Mouse (Mus musculus): ENCODE measurements around the gene Sncg. TPM values are rescaled to one million over a fixed set of nuclear protein-coding genes. Genes with fewer than 3 reads are reported as not detected.

Gene Sncg
- polyA plus RNA-seq, 1 experiment from 2014 or later: 1.7 TPM

DNA sequence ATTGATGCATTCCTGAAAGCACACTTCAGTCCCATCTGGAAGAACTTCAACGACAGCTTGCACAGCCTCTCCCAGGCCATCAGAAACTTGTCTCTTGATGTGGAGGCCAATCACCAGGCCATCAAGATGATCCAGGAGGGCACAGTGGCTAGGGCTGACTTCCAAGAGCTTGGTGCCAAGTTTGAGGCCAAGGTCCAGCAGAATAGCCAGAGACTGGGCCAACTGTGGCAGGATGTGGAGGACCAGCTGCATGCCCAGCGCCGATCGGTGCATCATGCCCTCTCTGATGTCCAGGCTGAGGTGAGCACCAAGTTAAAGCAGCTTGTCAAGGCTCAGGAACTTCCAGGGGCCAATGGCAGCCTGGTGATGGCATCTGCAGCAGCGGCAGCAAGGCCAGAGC is 23.3 kb upstream of the Sncg start:
- H3K9me3 ChIP-seq (replicated peaks): no peaks in the 10 kb centered on the region
- ATAC-seq (replicated peaks; ENCODE audit: insufficient number of reproducible peaks, insufficient read depth, low FRiP score, low read depth): no peak
- no peak overlapping the region for H3K27ac ChIP-seq
- peaks cover 22% of the 10 kb centered on the region for H3K36me3 ChIP-seq
- H3K4me1 ChIP-seq (replicated peaks): peaks cover 3% of the 10 kb centered on the region
- H3K4me3 ChIP-seq: no peak overlapping the region
- 88% methylated on average over 5 of the region's 5 CpGs for WGBS
- no peak overlapping the region for H3K4me2 ChIP-seq
- no peaks in the 10 kb centered on the region for H3K27me3 ChIP-seq
- no peak overlapping the region for H3K9ac ChIP-seq

DNA sequence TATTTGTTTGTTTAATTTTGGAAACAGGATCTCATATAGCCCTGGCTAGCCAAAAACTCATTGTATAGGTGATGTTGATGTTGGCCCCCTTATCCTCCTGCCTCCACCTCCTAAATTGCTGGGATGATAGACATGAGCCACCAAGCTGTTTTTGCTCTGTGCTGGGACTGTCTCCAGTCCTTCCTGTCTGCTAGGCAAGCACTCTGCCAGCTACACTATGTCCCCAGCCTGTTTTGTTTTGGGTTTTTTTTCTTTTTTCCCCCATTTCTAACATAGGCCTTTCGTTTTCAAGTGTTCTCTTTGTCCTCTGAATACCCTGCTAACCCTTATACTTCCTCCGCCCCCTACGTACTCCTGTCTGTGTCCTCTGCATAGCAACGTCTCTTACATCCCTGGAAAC is 18.7 kb upstream of the Sncg start:
- 62% methylated on average over 4 of the region's 4 CpGs for WGBS

GRCm38 (mm10) chr14:34382921-34383704 is 8.5 kb upstream of the Sncg start:
- no peak for ATAC-seq (replicated peaks; ENCODE audit: insufficient number of reproducible peaks, insufficient read depth, low FRiP score, low read depth)
- 85% methylated on average over 9 of the region's 9 CpGs for WGBS

More for the DNA sequence above, 18.7 kb upstream of the Sncg start:
- H3K4me2 ChIP-seq: no peak overlapping the region
- 0 out of 2 replicates have a peak, but pooled peaks cover 5% of the 10 kb centered on the region for H3K9me3 ChIP-seq (replicated peaks)
- no peak overlapping the region for H3K9ac ChIP-seq
- H3K4me1 ChIP-seq (replicated peaks): no peaks in the 10 kb centered on the region; the same call in 1 of the 2 replicates
- no peak overlapping the region for H3K27ac ChIP-seq
- H3K4me3 ChIP-seq: no peak overlapping the region
- no peak for ATAC-seq (replicated peaks; ENCODE audit: insufficient number of reproducible peaks, insufficient read depth, low FRiP score, low read depth)
- H3K36me3 ChIP-seq: peaks cover 4% of the 10 kb centered on the region; the same call in 1 of the 2 replicates
- no peaks in the 10 kb centered on the region for H3K27me3 ChIP-seq

GRCm38 (mm10) chr14:34378560-34379331 is 4.2 kb upstream of the Sncg start:
- no peaks in the 10 kb centered on the region for H3K9me3 ChIP-seq (replicated peaks)
- 34% methylated on average over 11 of the region's 11 CpGs for WGBS

More at GRCm38 (mm10) chr14:34382921-34383704, 8.5 kb upstream of the Sncg start:
- Histone ChIP-seq H3K4me1 (replicated peaks) (peaks cover 10% of the 10 kb centered on the region), H3K9me3 (replicated peaks) (no peaks in the 10 kb centered on the region), H3K36me3 (0 out of 2 replicates have a peak, but pooled peaks cover 5% of the 10 kb centered on the region), H3K9ac (no peak overlapping the region), H3K27me3 (no peaks in the 10 kb centered on the region), H3K27ac (no peak overlapping the region), H3K4me3 (no peak overlapping the region), H3K4me2 (no peak overlapping the region)

GRCm38 (mm10) chr14:34377121-34377520 is 2.5 kb upstream of the Sncg start:
- peak overlapping the region; percentile 41 for H3K4me3 ChIP-seq
- peak overlapping the region; percentile 84 for H3K27ac ChIP-seq

More at GRCm38 (mm10) chr14:34378560-34379331, 4.2 kb upstream of the Sncg start:
- peak overlapping the region; percentile 20 for H3K4me3 ChIP-seq
- peak overlapping the region; percentile 84 for H3K27ac ChIP-seq
- H3K36me3 ChIP-seq: 0 out of 2 replicates have a peak, but pooled peaks cover 5% of the 10 kb centered on the region
- H3K4me2 ChIP-seq: peak overlapping the region; percentile 53
- ATAC-seq (replicated peaks; ENCODE audit: insufficient number of reproducible peaks, insufficient read depth, low FRiP score, low read depth): peak; percentile 37
- peaks cover 24% of the 10 kb centered on the region for H3K4me1 ChIP-seq (replicated peaks)
- H3K27me3 ChIP-seq: no peaks in the 10 kb centered on the region
- H3K9ac ChIP-seq: peak overlapping the region; percentile 12; the same call in 1 of the 2 replicates

DNA sequence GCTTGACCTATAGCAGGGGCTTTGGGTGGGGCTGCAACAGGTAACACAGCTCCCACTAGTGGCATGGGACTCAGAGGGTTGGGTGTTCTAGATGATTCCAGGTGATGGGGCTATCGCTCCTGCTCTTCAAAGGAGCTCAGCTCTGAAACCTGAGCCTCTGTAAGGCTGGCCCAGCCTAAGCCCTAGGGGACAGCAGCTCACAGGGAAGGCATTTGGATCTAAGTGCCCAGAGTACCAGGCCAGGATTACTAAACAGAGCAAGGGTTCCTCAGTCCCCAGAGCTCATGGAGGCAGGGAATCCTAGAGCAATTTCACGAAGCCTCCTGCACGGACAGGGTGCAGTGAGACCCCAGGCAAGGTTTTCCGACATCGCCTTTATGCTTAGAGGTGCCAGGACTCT is 1.4 kb upstream of the Sncg start:
- Histone ChIP-seq H3K36me3 (no peaks in the 10 kb centered on the region), H3K27me3 (no peaks in the 10 kb centered on the region), H3K27ac (peak overlapping the region; percentile 84), H3K4me3 (peak overlapping the region; percentile 41), H3K4me1 (replicated peaks) (peaks cover 28% of the 10 kb centered on the region), H3K4me2 (peak overlapping the region; percentile 53), H3K9ac (peak overlapping the region; percentile 36; the same call in 1 of the 2 replicates), H3K9me3 (replicated peaks) (no peaks in the 10 kb centered on the region)
- 73% methylated on average over 5 of the region's 5 CpGs for WGBS
- ATAC-seq (replicated peaks; ENCODE audit: insufficient number of reproducible peaks, insufficient read depth, low FRiP score, low read depth): no peak

More at GRCm38 (mm10) chr14:34377121-34377520, 2.5 kb upstream of the Sncg start:
- 72% methylated on average over 4 of the region's 4 CpGs for WGBS
- no peaks in the 10 kb centered on the region for H3K36me3 ChIP-seq
- no peak for ATAC-seq (replicated peaks; ENCODE audit: insufficient number of reproducible peaks, insufficient read depth, low FRiP score, low read depth)
- H3K27me3 ChIP-seq: no peaks in the 10 kb centered on the region
- peak overlapping the region; percentile 53 for H3K4me2 ChIP-seq
- H3K9ac ChIP-seq: no peak overlapping the region
- peaks cover 28% of the 10 kb centered on the region for H3K4me1 ChIP-seq (replicated peaks)
- no peaks in the 10 kb centered on the region for H3K9me3 ChIP-seq (replicated peaks)

- no peaks in the 10 kb centered on the region for H3K36me3 ChIP-seq
- peak within 1 kb of the TSS; percentile 53 for H3K4me2 ChIP-seq
- no peaks in the 10 kb centered on the region for H3K9me3 ChIP-seq (replicated peaks)
- H3K9ac ChIP-seq: peak within 1 kb of the TSS; percentile 36; the same call in 1 of the 2 replicates
- H3K27ac ChIP-seq: peak within 1 kb of the TSS; percentile 84
- H3K4me1 ChIP-seq (replicated peaks): peaks cover 28% of the 10 kb centered on the region
- WGBS: 65% methylated on average over 13 of the region's 13 CpGs
- peak within 1 kb of the TSS; percentile 41 for H3K4me3 ChIP-seq
- ATAC-seq (replicated peaks; ENCODE audit: insufficient number of reproducible peaks, insufficient read depth, low FRiP score, low read depth): no peak
- H3K27me3 ChIP-seq: no peaks in the 10 kb centered on the region
These were observed 871 bp upstream of the Sncg start, which contains the start of gene Mmrn2 for GRCm38 (mm10) chr14:34375415-34375904. TSS of gene Mmrn2 (plus strand) at chr14:34375465.

DNA sequence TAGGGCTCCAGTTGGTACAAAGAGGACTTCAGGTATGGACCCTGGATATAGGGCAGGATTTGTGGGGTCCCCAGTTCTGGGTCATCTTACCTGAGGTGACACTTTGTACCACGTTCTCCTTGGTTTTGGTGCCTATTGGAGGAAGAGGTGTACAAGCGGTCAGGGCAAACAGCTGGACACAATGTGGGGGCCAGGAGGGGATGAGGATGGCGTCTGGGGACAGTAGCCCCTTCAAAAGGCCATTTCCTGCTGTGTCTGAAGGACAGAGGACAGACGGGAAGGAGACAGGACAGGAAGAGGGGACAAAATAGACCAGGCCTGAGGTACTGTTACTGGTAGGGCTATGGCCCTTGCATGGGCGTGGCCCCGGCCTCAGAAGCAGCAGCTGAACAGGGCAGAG is 1.0 kb downstream of the Sncg start:
- H3K4me1 ChIP-seq (replicated peaks): peaks cover 23% of the 10 kb centered on the region
- H3K9me3 ChIP-seq (replicated peaks): no peaks in the 10 kb centered on the region
- WGBS: 74% methylated on average over 6 of the region's 6 CpGs
- ATAC-seq (replicated peaks; ENCODE audit: insufficient number of reproducible peaks, insufficient read depth, low FRiP score, low read depth): no peak
- H3K27ac ChIP-seq: no peak overlapping the region
- no peak overlapping the region for H3K9ac ChIP-seq
- no peak overlapping the region for H3K4me3 ChIP-seq
- H3K27me3 ChIP-seq: no peaks in the 10 kb centered on the region
- H3K36me3 ChIP-seq: no peaks in the 10 kb centered on the region
- H3K4me2 ChIP-seq: no peak overlapping the region

DNA sequence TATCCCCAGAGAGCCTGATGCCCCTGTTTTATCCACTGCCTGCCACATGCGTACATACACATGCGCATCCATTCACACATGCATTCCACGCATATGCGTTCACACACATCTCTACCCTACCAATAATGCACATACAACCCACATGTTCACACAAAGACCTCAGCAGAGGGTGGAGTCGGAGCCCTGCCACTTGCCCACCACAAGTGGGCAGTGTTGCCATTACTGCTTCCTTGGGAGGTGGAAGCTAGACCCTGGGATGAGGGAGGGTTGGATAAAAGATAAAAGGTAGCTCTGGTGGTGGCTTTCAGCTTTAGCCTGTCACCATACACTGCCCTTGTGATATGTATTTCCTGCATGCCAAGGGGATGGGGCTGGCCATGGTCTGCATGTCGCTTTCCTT is 1.9 kb downstream of the Sncg start:
- Histone ChIP-seq H3K4me3 (no peak overlapping the region), H3K27me3 (no peaks in the 10 kb centered on the region), H3K36me3 (no peaks in the 10 kb centered on the region), H3K9ac (no peak overlapping the region), H3K9me3 (replicated peaks) (no peaks in the 10 kb centered on the region), H3K4me2 (no peak overlapping the region), H3K27ac (no peak overlapping the region), H3K4me1 (replicated peaks) (peaks cover 17% of the 10 kb centered on the region)
- peak; percentile 45; the same call in 1 of the 2 replicates for ATAC-seq (replicated peaks; ENCODE audit: insufficient number of reproducible peaks, insufficient read depth, low FRiP score, low read depth)
- whole genome bisulfite sequencing: 78% methylated on average over 6 of the region's 6 CpGs

GRCm38 (mm10) chr14:34371763-34372162 is 2.8 kb downstream of the Sncg start:
- Histone ChIP-seq H3K4me1 (replicated peaks) (peaks cover 17% of the 10 kb centered on the region), H3K27ac (no peak overlapping the region), H3K4me3 (no peak overlapping the region), H3K36me3 (no peaks in the 10 kb centered on the region), H3K27me3 (no peaks in the 10 kb centered on the region), H3K4me2 (no peak overlapping the region), H3K9me3 (replicated peaks) (no peaks in the 10 kb centered on the region), H3K9ac (no peak overlapping the region)
- 81% methylated on average over 2 of the region's 2 CpGs for WGBS
- no peak for ATAC-seq (replicated peaks; ENCODE audit: insufficient number of reproducible peaks, insufficient read depth, low FRiP score, low read depth)

- Histone ChIP-seq H3K9me3 (replicated peaks) (no peaks in the 10 kb centered on the region), H3K27ac (no peak overlapping the region), H3K4me3 (no peak overlapping the region), H3K4me1 (replicated peaks) (peaks cover 17% of the 10 kb centered on the region), H3K27me3 (no peaks in the 10 kb centered on the region), H3K36me3 (no peaks in the 10 kb centered on the region), H3K4me2 (no peak overlapping the region), H3K9ac (no peak overlapping the region)
- WGBS: 81% methylated on average over 3 of the region's 3 CpGs
- no peak for ATAC-seq (replicated peaks; ENCODE audit: insufficient number of reproducible peaks, insufficient read depth, low FRiP score, low read depth)
These were observed 3.7 kb downstream of the Sncg start for GRCm38 (mm10) chr14:34370921-34371320.
